Mouse (Mus musculus): ENCODE results near the gene Igf1r. TPM values are rescaled to one million over a fixed set of nuclear protein-coding genes. Genes with fewer than 3 reads are reported as not detected.

The Igf1r gene
- polyA plus RNA-seq, 1 experiment: 9.8 TPM

GRCm38 (mm10) chr7:67969076-67969475 is 16.4 kb downstream of the Igf1r start:
- no peak overlapping the region for H3K4me3 ChIP-seq (ENCODE audit: insufficient read depth, poor library complexity, severe bottlenecking)
- no peaks in the 10 kb centered on the region for H3K27me3 ChIP-seq (ENCODE audit: control insufficient read depth, insufficient read depth, insufficient read length)
- peaks cover 59% of the 10 kb centered on the region for H3K79me3 ChIP-seq (ENCODE audit: low read depth)
- H3ac ChIP-seq (ENCODE audit: control insufficient read depth, insufficient read length, low read depth): no peak overlapping the region
- TF ChIP-seq FOSL1 (IDR thresholded peaks at IDR 0.05; ENCODE audit: insufficient read depth, low read length, poor library complexity, severe bottlenecking): no peak
- no peak for TF ChIP-seq USF1 (IDR thresholded peaks at IDR 0.05; ENCODE audit: low read depth)
- TF ChIP-seq MYOD1 (IDR thresholded peaks at IDR 0.05; ENCODE audit: control insufficient read depth, insufficient read length, low read depth): no peak
- no peak for TF ChIP-seq MAX (IDR thresholded peaks at IDR 0.05)
- TF ChIP-seq CTCF (IDR thresholded peaks at IDR 0.05; ENCODE audit: control insufficient read depth, insufficient read depth, insufficient read length): no peak
- TF ChIP-seq CEBPB (IDR thresholded peaks at IDR 0.05; ENCODE audit: low read depth): no peak
- no peak for TF ChIP-seq MYOG (IDR thresholded peaks at IDR 0.05; ENCODE audit: control insufficient read depth, extremely low read depth, insufficient read length)
- peaks cover 97% of the 10 kb centered on the region for H3K79me2 ChIP-seq (ENCODE audit: control insufficient read depth, insufficient read depth)
- no peaks in the 10 kb centered on the region for H3K36me3 ChIP-seq (ENCODE audit: control insufficient read depth, insufficient read depth)

- Histone ChIP-seq H3K36me3 (ENCODE audit: control insufficient read depth, insufficient read depth) (no peaks in the 10 kb centered on the region), H3K27me3 (ENCODE audit: control insufficient read depth, insufficient read depth, insufficient read length) (no peaks in the 10 kb centered on the region), H3K79me2 (ENCODE audit: control insufficient read depth, insufficient read depth) (peaks cover 91% of the 10 kb centered on the region), H3ac (ENCODE audit: control insufficient read depth, insufficient read length, low read depth) (no peak overlapping the region), H3K79me3 (ENCODE audit: low read depth) (peaks cover 55% of the 10 kb centered on the region), H3K4me3 (ENCODE audit: insufficient read depth, poor library complexity, severe bottlenecking) (no peak overlapping the region)
- no peak for TF ChIP-seq CTCF (IDR thresholded peaks at IDR 0.05; ENCODE audit: control insufficient read depth, insufficient read depth, insufficient read length)
- TF ChIP-seq USF1 (IDR thresholded peaks at IDR 0.05; ENCODE audit: low read depth): no peak
- no peak for TF ChIP-seq MYOG (IDR thresholded peaks at IDR 0.05; ENCODE audit: control insufficient read depth, extremely low read depth, insufficient read length)
- TF ChIP-seq CEBPB (IDR thresholded peaks at IDR 0.05; ENCODE audit: low read depth): no peak
- no peak for TF ChIP-seq MYOD1 (IDR thresholded peaks at IDR 0.05; ENCODE audit: control insufficient read depth, insufficient read length, low read depth)
- TF ChIP-seq FOSL1 (IDR thresholded peaks at IDR 0.05; ENCODE audit: insufficient read depth, low read length, poor library complexity, severe bottlenecking): no peak
- TF ChIP-seq MAX (IDR thresholded peaks at IDR 0.05): no peak
Observed at GRCm38 (mm10) chr7:67973180-67974014, 20.8 kb downstream of the Igf1r start.

- no peaks in the 10 kb centered on the region for H3K27me3 ChIP-seq (ENCODE audit: control insufficient read depth, insufficient read depth, insufficient read length)
- no peak overlapping the region for H3ac ChIP-seq (ENCODE audit: control insufficient read depth, insufficient read length, low read depth)
- peaks cover 46% of the 10 kb centered on the region for H3K79me3 ChIP-seq (ENCODE audit: low read depth)
- peaks cover 96% of the 10 kb centered on the region for H3K79me2 ChIP-seq (ENCODE audit: control insufficient read depth, insufficient read depth)
- no peak overlapping the region for H3K4me3 ChIP-seq (ENCODE audit: insufficient read depth, poor library complexity, severe bottlenecking)
- no peaks in the 10 kb centered on the region for H3K36me3 ChIP-seq (ENCODE audit: control insufficient read depth, insufficient read depth)
- TF ChIP-seq USF1 (IDR thresholded peaks at IDR 0.05; ENCODE audit: low read depth) (no peak), MYOD1 (IDR thresholded peaks at IDR 0.05; ENCODE audit: control insufficient read depth, insufficient read length, low read depth) (no peak), CTCF (IDR thresholded peaks at IDR 0.05; ENCODE audit: control insufficient read depth, insufficient read depth, insufficient read length) (no peak), MYOG (IDR thresholded peaks at IDR 0.05; ENCODE audit: control insufficient read depth, extremely low read depth, insufficient read length) (no peak), FOSL1 (IDR thresholded peaks at IDR 0.05; ENCODE audit: insufficient read depth, low read length, poor library complexity, severe bottlenecking) (no peak), CEBPB (IDR thresholded peaks at IDR 0.05; ENCODE audit: low read depth) (no peak), MAX (IDR thresholded peaks at IDR 0.05) (no peak)
Observed at GRCm38 (mm10) chr7:67981956-67982355, 29.3 kb downstream of the Igf1r start.

GRCm38 (mm10) chr7:67982809-67983208 is 30.2 kb downstream of the Igf1r start:
- no peaks in the 10 kb centered on the region for H3K36me3 ChIP-seq (ENCODE audit: control insufficient read depth, insufficient read depth)
- peaks cover 47% of the 10 kb centered on the region for H3K79me3 ChIP-seq (ENCODE audit: low read depth)
- peaks cover 98% of the 10 kb centered on the region for H3K79me2 ChIP-seq (ENCODE audit: control insufficient read depth, insufficient read depth)
- H3ac ChIP-seq (ENCODE audit: control insufficient read depth, insufficient read length, low read depth): no peak overlapping the region
- no peak overlapping the region for H3K4me3 ChIP-seq (ENCODE audit: insufficient read depth, poor library complexity, severe bottlenecking)
- no peaks in the 10 kb centered on the region for H3K27me3 ChIP-seq (ENCODE audit: control insufficient read depth, insufficient read depth, insufficient read length)
- no peak for TF ChIP-seq CEBPB (IDR thresholded peaks at IDR 0.05; ENCODE audit: low read depth)
- TF ChIP-seq USF1 (IDR thresholded peaks at IDR 0.05; ENCODE audit: low read depth): no peak
- TF ChIP-seq MAX (IDR thresholded peaks at IDR 0.05): no peak
- TF ChIP-seq MYOG (IDR thresholded peaks at IDR 0.05; ENCODE audit: control insufficient read depth, extremely low read depth, insufficient read length): no peak
- no peak for TF ChIP-seq MYOD1 (IDR thresholded peaks at IDR 0.05; ENCODE audit: control insufficient read depth, insufficient read length, low read depth)
- TF ChIP-seq FOSL1 (IDR thresholded peaks at IDR 0.05; ENCODE audit: insufficient read depth, low read length, poor library complexity, severe bottlenecking): no peak
- TF ChIP-seq CTCF (IDR thresholded peaks at IDR 0.05; ENCODE audit: control insufficient read depth, insufficient read depth, insufficient read length): no peak

GRCm38 (mm10) chr7:67983451-67983850 is 30.8 kb downstream of the Igf1r start:
- Histone ChIP-seq H3K4me3 (ENCODE audit: insufficient read depth, poor library complexity, severe bottlenecking) (no peak overlapping the region), H3K79me2 (ENCODE audit: control insufficient read depth, insufficient read depth) (peaks cover 98% of the 10 kb centered on the region)

More at GRCm38 (mm10) chr7:67983451-67983850, 30.8 kb downstream of the Igf1r start:
- no peak overlapping the region for H3ac ChIP-seq (ENCODE audit: control insufficient read depth, insufficient read length, low read depth)
- TF ChIP-seq USF1 (IDR thresholded peaks at IDR 0.05; ENCODE audit: low read depth) (no peak), CEBPB (IDR thresholded peaks at IDR 0.05; ENCODE audit: low read depth) (no peak), MYOG (IDR thresholded peaks at IDR 0.05; ENCODE audit: control insufficient read depth, extremely low read depth, insufficient read length) (no peak), MYOD1 (IDR thresholded peaks at IDR 0.05; ENCODE audit: control insufficient read depth, insufficient read length, low read depth) (no peak), MAX (IDR thresholded peaks at IDR 0.05) (no peak), CTCF (IDR thresholded peaks at IDR 0.05; ENCODE audit: control insufficient read depth, insufficient read depth, insufficient read length) (no peak), FOSL1 (IDR thresholded peaks at IDR 0.05; ENCODE audit: insufficient read depth, low read length, poor library complexity, severe bottlenecking) (no peak)
- H3K79me3 ChIP-seq (ENCODE audit: low read depth): peaks cover 46% of the 10 kb centered on the region
- no peaks in the 10 kb centered on the region for H3K27me3 ChIP-seq (ENCODE audit: control insufficient read depth, insufficient read depth, insufficient read length)
- no peaks in the 10 kb centered on the region for H3K36me3 ChIP-seq (ENCODE audit: control insufficient read depth, insufficient read depth)
